Mouse (Mus musculus) olfactory bulb, adult 2 months (tissue): ENCODE results near the gene Dnajc2. TPM values are rescaled to one million over a fixed set of nuclear protein-coding genes. Genes with fewer than 3 reads are reported as not detected.

Experiments used
- H3K27ac ChIP-seq: fragments of 200-500 bp; 2 replicates; pipeline ENCODE4 v1.5.1; 2012; ENCODE audit warnings: low read depth, low read length; ENCODE audit not compliant: insufficient read depth
- H3K4me1 ChIP-seq: fragments of 200-500 bp; 2 replicates; pipeline ENCODE4 v1.6.1; 2012; ENCODE audit warnings: low read length; ENCODE audit not compliant: control insufficient read depth, insufficient read depth
- H3K4me3 ChIP-seq: fragments of 200-500 bp; 2 replicates; pipeline ENCODE4 v1.5.1; 2012; ENCODE audit warnings: mild to moderate bottlenecking, low read depth, low read length, moderate library complexity; ENCODE audit not compliant: insufficient read depth
- CTCF ChIP-seq: fragments of 200-500 bp; IDR thresholded peaks from 2 replicates; pipeline ENCODE4 v1.5.1; 2012; ENCODE audit warnings: low read depth, mild to moderate bottlenecking, low read length, moderate library complexity; ENCODE audit not compliant: insufficient read depth
- POLR2A ChIP-seq: fragments of 200-500 bp; IDR thresholded peaks from 2 replicates; pipeline ENCODE4 v1.6.1; 2012; ENCODE audit warnings: mild to moderate bottlenecking, low read depth, low read length, moderate library complexity; ENCODE audit not compliant: insufficient read depth
- WGBS: fragments of 180-500 bp; shearing (Covaris S2); methylation state at CpG from one replicate; pipeline ENCODE4 v1.1.7; 2018; 5-methylcytosine and 5-hydroxymethylcytosine counted together
- polyA plus RNA-seq: library from polyadenylated mRNA; stranded (reverse); fragments of >200 nt; gene quantifications from 2 replicates; pipeline ENCODE4 v1.2.4, GENCODE M21; 2012; ENCODE audit warnings: low replicate concordance; ENCODE audit not compliant: missing spikeins, insufficient read depth, insufficient read length

Gene Dnajc2
- polyA plus RNA-seq, 1 experiment, result not detected

GRCm38 (mm10) chr5:21732930-21733329, 52.1 kb downstream of the Dnajc2 start:
- TF ChIP-seq POLR2A (no peak), CTCF (no peak)
- Histone ChIP-seq H3K4me3 (no peak overlapping the region), H3K27ac (peak overlapping the region; percentile 37; the same call in 1 of the 2 replicates), H3K4me1 (peaks cover 7% of the 10 kb centered on the region; the same call in 1 of the 2 replicates)
- WGBS, result 11% methylated on average over 8 of the region's 8 CpGs

DNA sequence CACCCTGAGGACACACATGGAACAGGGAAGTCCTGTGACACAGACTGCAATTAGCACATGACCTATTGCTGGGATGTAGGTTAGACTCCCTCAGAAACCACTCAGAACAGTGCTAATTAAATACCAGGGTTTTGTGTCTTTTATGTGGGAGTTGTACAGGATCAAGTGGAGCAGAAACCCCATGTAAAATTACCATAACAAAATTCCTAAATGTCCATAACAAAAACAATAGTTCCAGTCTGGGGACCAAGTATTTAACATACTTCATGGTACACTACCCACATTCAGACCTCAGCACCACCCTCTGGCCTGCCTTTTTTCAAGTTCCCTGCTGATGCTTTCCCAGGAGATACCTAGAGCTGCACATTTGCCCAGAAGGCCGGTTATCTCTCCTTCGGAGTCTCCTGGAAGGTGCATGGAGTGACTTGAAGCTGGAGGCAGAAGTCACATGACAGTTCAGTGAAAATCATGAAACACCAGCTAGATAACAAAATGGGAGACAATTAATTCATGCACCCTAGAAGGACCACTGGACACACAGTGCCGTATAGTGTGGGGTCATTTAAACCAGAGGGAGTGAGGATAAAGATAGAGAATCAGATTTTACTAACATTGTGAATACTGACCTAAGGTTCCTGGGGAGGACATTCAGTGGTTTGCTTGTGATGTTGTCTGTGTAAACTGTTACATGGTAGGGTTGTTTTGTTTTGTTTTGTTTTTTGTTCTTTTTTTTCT, 52.7 kb downstream of the Dnajc2 start:
- Histone ChIP-seq H3K27ac (peak overlapping the region; percentile 37; the same call in 1 of the 2 replicates), H3K4me3 (no peak overlapping the region), H3K4me1 (peaks cover 7% of the 10 kb centered on the region; the same call in 1 of the 2 replicates)
- WGBS, result 39% methylated on average over 3 of the region's 3 CpGs
- TF ChIP-seq CTCF (no peak), POLR2A (no peak)

DNA sequence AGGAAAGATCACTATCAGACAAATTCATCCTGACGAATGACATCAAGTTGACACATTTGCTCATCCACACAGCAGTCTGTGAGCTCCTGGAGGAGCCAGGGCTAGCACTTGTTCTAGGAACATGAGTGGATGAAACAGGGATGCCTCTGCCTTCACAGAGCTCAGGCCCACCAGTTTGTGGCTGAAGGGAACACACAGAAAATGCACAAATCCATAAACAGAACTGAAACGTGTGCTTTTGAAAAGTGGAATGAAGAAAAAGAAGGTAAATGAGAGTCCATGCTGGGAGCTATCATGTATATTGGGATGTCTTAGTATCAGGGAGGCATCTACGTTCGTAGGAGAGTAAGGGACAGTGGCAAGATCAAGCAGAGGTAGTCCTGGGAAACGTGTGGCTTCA, 55.9 kb downstream of the Dnajc2 start:
- TF ChIP-seq POLR2A, result no peak
- no peak for TF ChIP-seq CTCF
- H3K27ac ChIP-seq, result no peak overlapping the region
- no peak overlapping the region for H3K4me3 ChIP-seq
- peaks cover 4% of the 10 kb centered on the region; the same call in 1 of the 2 replicates for H3K4me1 ChIP-seq
- 90% methylated on average over 5 of the region's 5 CpGs for WGBS

DNA sequence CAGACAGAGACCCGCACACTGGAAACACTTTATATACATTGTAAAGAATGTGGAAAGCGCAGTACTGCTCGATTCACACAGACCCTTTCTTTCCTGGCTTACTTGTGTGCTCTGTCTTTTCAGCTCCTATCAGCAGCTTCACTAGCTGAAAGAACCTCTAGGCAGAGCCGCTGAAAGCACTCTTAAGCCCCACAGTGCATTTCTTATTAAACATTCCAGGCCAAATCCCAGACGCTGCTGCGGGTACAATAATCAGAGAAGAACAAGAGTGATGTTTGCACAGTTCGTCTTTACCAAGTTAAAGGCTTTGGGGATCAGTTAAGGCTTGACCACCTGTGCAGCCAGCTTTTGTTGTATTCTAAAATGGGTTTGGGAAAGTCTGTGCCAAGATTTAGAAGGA, 60.2 kb downstream of the Dnajc2 start:
- Histone ChIP-seq H3K4me3 (no peak overlapping the region), H3K27ac (no peak overlapping the region), H3K4me1 (no peaks in the 10 kb centered on the region)
- WGBS, result 23% methylated on average over 7 of the region's 7 CpGs
- no peak for TF ChIP-seq CTCF
- no peak for TF ChIP-seq POLR2A

- no peak for TF ChIP-seq CTCF
- TF ChIP-seq POLR2A, result no peak
- H3K4me3 ChIP-seq, result no peak overlapping the region
- no peaks in the 10 kb centered on the region for H3K4me1 ChIP-seq
- 50% methylated on average over 1 of the region's 1 CpGs for whole genome bisulfite sequencing
- H3K27ac ChIP-seq, result peak overlapping the region; percentile 62; the same call in 1 of the 2 replicates
These were observed 60.6 kb downstream of the Dnajc2 start for GRCm38 (mm10) chr5:21724427-21724826.

DNA sequence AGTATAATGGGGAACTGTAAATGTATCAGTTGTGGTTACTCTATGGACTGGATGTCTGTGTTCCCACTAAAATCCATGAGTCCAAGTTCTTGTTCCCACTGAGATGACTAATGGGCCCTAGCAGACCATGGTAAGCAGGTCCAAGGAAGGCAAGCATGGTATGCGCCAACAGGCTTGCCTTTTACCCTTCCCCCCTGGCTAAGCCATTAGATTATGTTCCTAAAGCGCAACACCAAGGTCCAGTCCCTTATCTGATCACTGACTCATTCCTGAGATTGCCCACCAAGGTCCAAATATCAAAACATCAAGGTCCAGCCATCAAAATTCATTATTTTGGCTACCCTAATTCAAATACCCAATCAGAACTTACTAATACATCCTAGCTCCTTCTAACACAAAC, 65.8 kb downstream of the Dnajc2 start:
- H3K4me1 ChIP-seq, result no peaks in the 10 kb centered on the region
- 96% methylated on average over 2 of the region's 2 CpGs for WGBS
- no peak overlapping the region for H3K4me3 ChIP-seq
- no peak for TF ChIP-seq CTCF
- TF ChIP-seq POLR2A, result no peak
- H3K27ac ChIP-seq, result no peak overlapping the region

GRCm38 (mm10) chr5:21718546-21718945, 66.5 kb downstream of the Dnajc2 start:
- TF ChIP-seq POLR2A (no peak), CTCF (no peak)
- H3K4me1 ChIP-seq, result no peaks in the 10 kb centered on the region
- H3K4me3 ChIP-seq, result no peak overlapping the region
- no peak overlapping the region for H3K27ac ChIP-seq
- WGBS, result 94% methylated on average over 5 of the region's 5 CpGs

GRCm38 (mm10) chr5:21717165-21717715, 67.8 kb downstream of the Dnajc2 start:
- Histone ChIP-seq H3K4me3 (no peak overlapping the region), H3K4me1 (no peaks in the 10 kb centered on the region; the same call in 1 of the 2 replicates), H3K27ac (no peak overlapping the region)
- 56% methylated on average over 10 of the region's 10 CpGs for WGBS
- TF ChIP-seq POLR2A (no peak), CTCF (no peak)

- WGBS, result 99% methylated on average over 4 of the region's 4 CpGs
- TF ChIP-seq CTCF (no peak), POLR2A (no peak)
- Histone ChIP-seq H3K4me3 (no peak overlapping the region), H3K27ac (no peak overlapping the region), H3K4me1 (no peaks in the 10 kb centered on the region; the same call in 1 of the 2 replicates)
These were observed 70.6 kb downstream of the Dnajc2 start for GRCm38 (mm10) chr5:21714447-21714846.
